Mouse (Mus musculus): ENCODE measurements at regions not wholly inside any gene's neighbourhood (a gene's known extent, or its start where the extent isn't known, plus 50 kb on each side); places are given as distances from the start of the nearest gene placed in this dataset.

- TF ChIP-seq KAT2A (IDR thresholded peaks at IDR 0.05; ENCODE audit: insufficient replicate concordance, low read length) = no peak
- no peak for TF ChIP-seq CTCF (conservative IDR thresholded peaks at IDR 0.05 in 1 of 2, IDR thresholded peaks at IDR 0.05 in 1 of 2; ENCODE audit: low read depth in 2 of 2, low read length in 2 of 2)
- TF ChIP-seq NELFE (IDR thresholded peaks at IDR 0.05; ENCODE audit: low read depth, low read length) = no peak
- TF ChIP-seq USF1 (IDR thresholded peaks at IDR 0.05; ENCODE audit: low read depth, low read length) = no peak
- no peak for TF ChIP-seq MEF2A (IDR thresholded peaks at IDR 0.05; ENCODE audit: borderline replicate concordance, low read depth, low read length)
- no peak for TF ChIP-seq POLR2A (IDR thresholded peaks at IDR 0.05; ENCODE audit: low read depth, low read length)
- TF ChIP-seq MXI1 (IDR thresholded peaks at IDR 0.05; ENCODE audit: low read depth, low read length) = no peak
- no peak for TF ChIP-seq ZMIZ1 (IDR thresholded peaks at IDR 0.05; ENCODE audit: low read depth, low read length)
- TF ChIP-seq RAD21 (IDR thresholded peaks at IDR 0.05; ENCODE audit: low read depth, low read length) = no peak
- TF ChIP-seq HCFC1 (IDR thresholded peaks at IDR 0.05; ENCODE audit: low read depth, low read length) = no peak
- TF ChIP-seq POLR2AphosphoS2 (IDR thresholded peaks at IDR 0.05; ENCODE audit: low read depth, low read length) = no peak
- no peak for TF ChIP-seq EP300 (IDR thresholded peaks at IDR 0.05; ENCODE audit: low read length)
These were observed 69.9 kb upstream of the Gm26897 start for GRCm38 (mm10) chr5:111663831-111664230.

Measured in CH12.LX (cell line).